Comparison of ENCODE assay signal across 24 mouse cellular contexts in genomic region chr15:88159618-88160170, GRCm38 (mm10).
DNase-seq lines count a peak whose midpoint lies in the region; ATAC-seq lines count a peak whose summit lies in the region.
"Had no signal": no experiment of that assay in that cellular context is flagged by ENCODE, and none has a peak within 500 bp of the region (broad histone marks: within the 10 kb centered on the region; RNA-seq: fewer than 3 reads in every experiment).

No protein-coding gene starts in this region.

- 51% methylated on average over 2 of the region's 2 CpGs for WGBS in hindbrain, embryonic 15.5 days
- WGBS in hindbrain, embryonic 13.5 days = 71% methylated on average over 2 of the region's 2 CpGs
- 73% methylated on average over 2 of the region's 2 CpGs for WGBS in midbrain, embryonic 14.5 days
- 80% methylated on average over 2 of the region's 2 CpGs for WGBS in midbrain, embryonic 11.5 days

- no peak overlapping the region for H3K4me3 ChIP-seq in hindbrain, embryonic 15.5 days
- H3K4me3 ChIP-seq in hindbrain, embryonic 13.5 days = no peak overlapping the region
- no peak overlapping the region for H3K4me3 ChIP-seq in midbrain, embryonic 14.5 days (replicated peaks; ENCODE audit: low read depth, low read length)
- H3K4me3 ChIP-seq in midbrain, embryonic 11.5 days (ENCODE audit: low read depth, low read length) = no peak overlapping the region
- H3K4me3 ChIP-seq: forebrain, embryonic 15.5 days; hindbrain, embryonic 12.5 days; left cerebral cortex, adult 2 months; limb, embryonic 12.5 days; liver, embryonic 15.5 days; neural tube, embryonic 15.5 days had no signal

- DNase-seq in midbrain, embryonic 14.5 days = peak; percentile 41
- DNase-seq in midbrain, embryonic 11.5 days (ENCODE audit: low spot score, missing footprints) = no peak
- peak; percentile 31 for DNase-seq in layer of hippocampus, adult 9-11 months
- DNase-seq: adrenal gland, adult 2 months; adrenal gland, postnatal 36 days; B cell, adult 2 months; cerebellum, adult 8-10 months; heart, postnatal 36 days; kidney, adult 2 months; kidney, postnatal 4 days; lung, embryonic 14.5 days; lung, postnatal 14 days; retina, postnatal 1 day; right cerebral cortex, postnatal 14 days; thymus, postnatal 4 days had no signal

- H3K4me1 ChIP-seq in hindbrain, embryonic 15.5 days (replicated peaks) = peaks cover 12% of the 10 kb centered on the region
- H3K4me1 ChIP-seq in hindbrain, embryonic 13.5 days (replicated peaks) = peaks cover 8% of the 10 kb centered on the region
- no peaks in the 10 kb centered on the region for H3K4me1 ChIP-seq in midbrain, embryonic 14.5 days (ENCODE audit: control insufficient read depth, insufficient read depth, low read length)
- no peaks in the 10 kb centered on the region for H3K4me1 ChIP-seq in midbrain, embryonic 11.5 days (ENCODE audit: control insufficient read depth, insufficient read depth, low read length)
- H3K4me1 ChIP-seq: hindbrain, embryonic 12.5 days; limb, embryonic 12.5 days; liver, embryonic 15.5 days had no signal

- ATAC-seq in hindbrain, embryonic 15.5 days (ENCODE audit: low FRiP score, low read depth) = no peak
- ATAC-seq in hindbrain, embryonic 13.5 days (ENCODE audit: low FRiP score) = no peak
- no peak for ATAC-seq in midbrain, embryonic 14.5 days (ENCODE audit: low FRiP score, low TSS enrichment)
- ATAC-seq in midbrain, embryonic 11.5 days (ENCODE audit: low FRiP score) = no peak
- no peak for ATAC-seq in activated CD4-positive, CD25-positive, alpha-beta regulatory T cell, adult 4 months
- ATAC-seq: forebrain, embryonic 15.5 days had no signal

- peak overlapping the region; percentile 21; the same call in 1 of the 2 replicates for H3K27ac ChIP-seq in hindbrain, embryonic 15.5 days (replicated peaks)
- no peak overlapping the region; the same call in 1 of the 2 replicates for H3K27ac ChIP-seq in hindbrain, embryonic 13.5 days
- no peak overlapping the region for H3K27ac ChIP-seq in midbrain, embryonic 14.5 days (replicated peaks; ENCODE audit: low read depth, low read length)
- no peak overlapping the region for H3K27ac ChIP-seq in midbrain, embryonic 11.5 days (ENCODE audit: low read depth, low read length)
- H3K27ac ChIP-seq: forebrain, embryonic 15.5 days; hindbrain, embryonic 12.5 days; left cerebral cortex, adult 2 months; limb, embryonic 12.5 days; liver, embryonic 15.5 days; neural tube, embryonic 15.5 days had no signal

- H3K36me3 ChIP-seq in hindbrain, embryonic 15.5 days = no peaks in the 10 kb centered on the region
- no peaks in the 10 kb centered on the region for H3K36me3 ChIP-seq in hindbrain, embryonic 13.5 days
- no peaks in the 10 kb centered on the region for H3K36me3 ChIP-seq in midbrain, embryonic 14.5 days (ENCODE audit: control insufficient read depth, insufficient read depth, low read length)
- H3K36me3 ChIP-seq in midbrain, embryonic 11.5 days (ENCODE audit: control insufficient read depth, insufficient read depth, low read length) = no peaks in the 10 kb centered on the region
- H3K36me3 ChIP-seq: forebrain, embryonic 15.5 days; hindbrain, embryonic 12.5 days; limb, embryonic 12.5 days; liver, embryonic 15.5 days; neural tube, embryonic 15.5 days had no signal

- no peak overlapping the region for H3K4me2 ChIP-seq in hindbrain, embryonic 15.5 days
- H3K4me2 ChIP-seq in hindbrain, embryonic 13.5 days = no peak overlapping the region
- H3K4me2 ChIP-seq in midbrain, embryonic 14.5 days (ENCODE audit: low read length) = no peak overlapping the region
- H3K4me2 ChIP-seq in midbrain, embryonic 11.5 days = no peak overlapping the region
- H3K4me2 ChIP-seq: forebrain, embryonic 15.5 days; hindbrain, embryonic 12.5 days; limb, embryonic 12.5 days; liver, embryonic 15.5 days; lung, embryonic 14.5 days; neural tube, embryonic 15.5 days had no signal

- no peaks in the 10 kb centered on the region for H3K27me3 ChIP-seq in hindbrain, embryonic 15.5 days
- H3K27me3 ChIP-seq in hindbrain, embryonic 13.5 days = no peaks in the 10 kb centered on the region
- no peaks in the 10 kb centered on the region for H3K27me3 ChIP-seq in midbrain, embryonic 14.5 days (ENCODE audit: control insufficient read depth, insufficient read depth, low read length)
- H3K27me3 ChIP-seq in midbrain, embryonic 11.5 days (ENCODE audit: control insufficient read depth, insufficient read depth, low read length) = no peaks in the 10 kb centered on the region
- H3K27me3 ChIP-seq: forebrain, embryonic 15.5 days; hindbrain, embryonic 12.5 days; limb, embryonic 12.5 days; liver, embryonic 15.5 days; neural tube, embryonic 15.5 days had no signal

- no peak overlapping the region for H3K9ac ChIP-seq in hindbrain, embryonic 15.5 days
- H3K9ac ChIP-seq in hindbrain, embryonic 13.5 days = no peak overlapping the region
- H3K9ac ChIP-seq in midbrain, embryonic 14.5 days (replicated peaks; ENCODE audit: low read length) = no peak overlapping the region
- H3K9ac ChIP-seq in midbrain, embryonic 11.5 days (ENCODE audit: low read length) = no peak overlapping the region
- H3K9ac ChIP-seq: forebrain, embryonic 15.5 days; hindbrain, embryonic 12.5 days; limb, embryonic 12.5 days; liver, embryonic 15.5 days; lung, embryonic 14.5 days; neural tube, embryonic 15.5 days had no signal

- H3K9me3 ChIP-seq in hindbrain, embryonic 15.5 days = no peaks in the 10 kb centered on the region
- H3K9me3 ChIP-seq in hindbrain, embryonic 13.5 days = no peaks in the 10 kb centered on the region
- no peaks in the 10 kb centered on the region for H3K9me3 ChIP-seq in midbrain, embryonic 14.5 days (ENCODE audit: control insufficient read depth, low read length)
- H3K9me3 ChIP-seq in midbrain, embryonic 11.5 days (ENCODE audit: control insufficient read depth, low read length) = no peaks in the 10 kb centered on the region
- H3K9me3 ChIP-seq: forebrain, embryonic 15.5 days; hindbrain, embryonic 12.5 days; limb, embryonic 12.5 days; neural tube, embryonic 15.5 days had no signal
